Mouse (Mus musculus) intestine, embryonic 15.5 days (tissue): Measurements from ENCODE around the gene Usp54. TPM values are rescaled to one million over a fixed set of nuclear protein-coding genes. Genes with fewer than 3 reads are reported as not detected.

ENCODE experiments used
- ATAC-seq: fragments of 200-750 bp; cut with Nextera tagmentation; 2 replicates; pipeline ENCODE4 v1.8.0; 2017; ENCODE audit warnings: moderate TSS enrichment, moderate library complexity
- H3K27ac ChIP-seq: fragments of 300-500 bp; sonication (generic); 2 replicates; pipeline ENCODE4 v1.5.1; 2015; ENCODE audit warnings: mild to moderate bottlenecking, inconsistent platforms
- H3K27me3 ChIP-seq: fragments of 300-500 bp; sonication (generic); replicated peaks from 2 replicates; pipeline ENCODE4 v1.6.1; 2015; ENCODE audit warnings: inconsistent platforms
- H3K36me3 ChIP-seq: fragments of 300-500 bp; sonication (generic); 2 replicates; pipeline ENCODE4 v1.6.1; 2015; ENCODE audit warnings: inconsistent platforms
- H3K4me1 ChIP-seq: fragments of 300-500 bp; sonication (generic); replicated peaks from 2 replicates; pipeline ENCODE4 v1.6.1; 2015; ENCODE audit warnings: inconsistent platforms
- H3K4me2 ChIP-seq: fragments of 300-500 bp; sonication (generic); replicated peaks from 2 replicates; pipeline ENCODE4 v1.6.1; 2015; ENCODE audit warnings: mild to moderate bottlenecking, inconsistent platforms
- H3K4me3 ChIP-seq: fragments of 300-500 bp; sonication (generic); replicated peaks from 2 replicates; pipeline ENCODE4 v1.5.1; 2015; ENCODE audit warnings: inconsistent platforms
- H3K9ac ChIP-seq: fragments of 300-500 bp; sonication (generic); 2 replicates; pipeline ENCODE4 v1.6.1; 2015; ENCODE audit warnings: inconsistent platforms
- H3K9me3 ChIP-seq: fragments of 300-500 bp; sonication (generic); 2 replicates; pipeline ENCODE4 v1.6.1; 2016; ENCODE audit warnings: inconsistent platforms
- WGBS: fragments of 180-500 bp; shearing (Covaris S2); methylation state at CpG from one replicate; pipeline ENCODE4 v1.1.7; 2015; 5-methylcytosine and 5-hydroxymethylcytosine counted together
- polyA plus RNA-seq: library from polyadenylated mRNA; unstranded; fragments of >200 nt; fragmentation: Nextera tagmentation; extraction: Ambion mirVana; gene quantifications from 2 replicates; pipeline ENCODE4 v1.2.1, GENCODE M21; 2015

Gene Usp54
- 3.8 and 4.4 TPM in 2 replicates for polyA plus RNA-seq

- H3K27me3 ChIP-seq = no peaks in the 10 kb centered on the region
- peak within 1 kb of the TSS; percentile 85 for H3K9ac ChIP-seq
- peak within 1 kb of the TSS; percentile 87 for H3K4me2 ChIP-seq
- 0% methylated on average over 73 of the region's 73 CpGs for WGBS
- peak within 1 kb of the TSS; percentile 78 for H3K4me3 ChIP-seq
- no peaks in the 10 kb centered on the region for H3K9me3 ChIP-seq
- peak; percentile 98 for ATAC-seq
- 0 out of 2 replicates have a peak, but pooled peaks cover 2% of the 10 kb centered on the region for H3K4me1 ChIP-seq
- peak within 1 kb of the TSS; percentile 95 for H3K27ac ChIP-seq
- H3K36me3 ChIP-seq = no peaks in the 10 kb centered on the region
Observed at GRCm38 (mm10) chr14:20640644-20641437, at the start of gene Usp54. Gene Usp54 (minus strand): TSS chr14:20641063.

- Histone ChIP-seq H3K36me3 (peaks cover 75% of the 10 kb centered on the region), H3K4me3 (no peak overlapping the region), H3K27ac (no peak overlapping the region), H3K27me3 (no peaks in the 10 kb centered on the region), H3K4me2 (no peak overlapping the region), H3K4me1 (peaks cover 5% of the 10 kb centered on the region; the same call in 1 of the 2 replicates), H3K9ac (no peak overlapping the region), H3K9me3 (no peaks in the 10 kb centered on the region)
- WGBS = 82% methylated on average over 2 of the region's 2 CpGs
- ATAC-seq = no peak
Observed at GRCm38 (mm10) chr14:20689009-20689408, 48.1 kb upstream of the Usp54 start.

- no peak for ATAC-seq
- Histone ChIP-seq H3K27ac (no peak overlapping the region), H3K4me3 (no peak overlapping the region), H3K27me3 (no peaks in the 10 kb centered on the region), H3K4me2 (no peak overlapping the region), H3K36me3 (peaks cover 76% of the 10 kb centered on the region), H3K9ac (no peak overlapping the region), H3K4me1 (no peaks in the 10 kb centered on the region), H3K9me3 (no peaks in the 10 kb centered on the region)
- 94% methylated on average over 3 of the region's 3 CpGs for WGBS
Observed at GRCm38 (mm10) chr14:20686576-20686975, 45.7 kb upstream of the Usp54 start.

- ATAC-seq = peak; percentile 25; the same call in 1 of the 2 replicates
- WGBS = 61% methylated on average over 3 of the region's 3 CpGs
- H3K4me2 ChIP-seq = no peak overlapping the region
Observed at GRCm38 (mm10) chr14:20682498-20682897, 41.6 kb upstream of the Usp54 start.

GRCm38 (mm10) chr14:20681742-20682141, 40.9 kb upstream of the Usp54 start:
- Histone ChIP-seq H3K27me3 (no peaks in the 10 kb centered on the region), H3K36me3 (peaks cover 69% of the 10 kb centered on the region), H3K4me2 (no peak overlapping the region), H3K27ac (no peak overlapping the region), H3K4me3 (no peak overlapping the region), H3K9ac (no peak overlapping the region), H3K4me1 (no peaks in the 10 kb centered on the region), H3K9me3 (no peaks in the 10 kb centered on the region)
- WGBS = 92% methylated on average over 2 of the region's 2 CpGs
- ATAC-seq = no peak

More at GRCm38 (mm10) chr14:20682498-20682897, 41.6 kb upstream of the Usp54 start:
- Histone ChIP-seq H3K36me3 (peaks cover 68% of the 10 kb centered on the region), H3K9ac (no peak overlapping the region), H3K4me3 (no peak overlapping the region), H3K9me3 (no peaks in the 10 kb centered on the region), H3K27me3 (no peaks in the 10 kb centered on the region), H3K27ac (no peak overlapping the region), H3K4me1 (no peaks in the 10 kb centered on the region)

- H3K4me3 ChIP-seq = no peak overlapping the region
- 0 out of 2 replicates have a peak, but pooled peaks cover 8% of the 10 kb centered on the region for H3K4me1 ChIP-seq
- no peak overlapping the region for H3K9ac ChIP-seq
- no peaks in the 10 kb centered on the region for H3K27me3 ChIP-seq
- peaks cover 41% of the 10 kb centered on the region for H3K36me3 ChIP-seq
- H3K9me3 ChIP-seq = no peaks in the 10 kb centered on the region
- H3K27ac ChIP-seq = no peak overlapping the region
- H3K4me2 ChIP-seq = no peak overlapping the region
- no peak for ATAC-seq
- WGBS = 93% methylated on average over 4 of the region's 4 CpGs
Observed at GRCm38 (mm10) chr14:20677906-20678305, 37.0 kb upstream of the Usp54 start.

- ATAC-seq = peak; percentile 97
- H3K4me3 ChIP-seq = peak within 1 kb of the TSS; percentile 80
- H3K9me3 ChIP-seq = no peaks in the 10 kb centered on the region
- H3K27me3 ChIP-seq = no peaks in the 10 kb centered on the region
- H3K9ac ChIP-seq = peak within 1 kb of the TSS; percentile 82
- H3K36me3 ChIP-seq = peaks cover 17% of the 10 kb centered on the region
- H3K27ac ChIP-seq = peak within 1 kb of the TSS; percentile 97
- 0 out of 2 replicates have a peak, but pooled peaks cover 8% of the 10 kb centered on the region for H3K4me1 ChIP-seq
- H3K4me2 ChIP-seq = peak within 1 kb of the TSS; percentile 73
- WGBS = under 1% methylated on average over 43 of the region's 43 CpGs
Observed at GRCm38 (mm10) chr14:20674064-20674833, 33.4 kb upstream of the Usp54 start, which contains the start of gene Sec24c. Gene Sec24c (plus strand): TSS chr14:20674308.

- Histone ChIP-seq H3K4me2 (peak overlapping the region; percentile 60), H3K4me1 (0 out of 2 replicates have a peak, but pooled peaks cover 8% of the 10 kb centered on the region), H3K27ac (peak overlapping the region; percentile 97), H3K9me3 (no peaks in the 10 kb centered on the region), H3K36me3 (peaks cover 12% of the 10 kb centered on the region), H3K9ac (no peak overlapping the region), H3K4me3 (peak overlapping the region; percentile 80), H3K27me3 (no peaks in the 10 kb centered on the region)
- WGBS = 9% methylated on average over 13 of the region's 13 CpGs
- ATAC-seq = peak; percentile 83
Observed at GRCm38 (mm10) chr14:20673735-20674063, 32.8 kb upstream of the Usp54 start.

GRCm38 (mm10) chr14:20672990-20673389, 32.1 kb upstream of the Usp54 start:
- Histone ChIP-seq H3K27ac (no peak overlapping the region), H3K27me3 (no peaks in the 10 kb centered on the region), H3K4me3 (no peak overlapping the region), H3K4me2 (no peak overlapping the region), H3K9me3 (no peaks in the 10 kb centered on the region), H3K4me1 (0 out of 2 replicates have a peak, but pooled peaks cover 10% of the 10 kb centered on the region), H3K36me3 (peaks cover 10% of the 10 kb centered on the region), H3K9ac (no peak overlapping the region)
- ATAC-seq = no peak
- 89% methylated on average over 2 of the region's 2 CpGs for WGBS

- H3K9ac ChIP-seq = no peak within 1 kb of the TSS
- peak; percentile 48 for ATAC-seq
- 75% methylated on average over 8 of the region's 8 CpGs for WGBS
- no peaks in the 10 kb centered on the region for H3K36me3 ChIP-seq
- no peaks in the 10 kb centered on the region for H3K27me3 ChIP-seq
- H3K27ac ChIP-seq = no peak within 1 kb of the TSS
- H3K4me1 ChIP-seq = 0 out of 2 replicates have a peak, but pooled peaks cover 2% of the 10 kb centered on the region
- no peak within 1 kb of the TSS for H3K4me2 ChIP-seq
- no peaks in the 10 kb centered on the region for H3K9me3 ChIP-seq
- H3K4me3 ChIP-seq = no peak within 1 kb of the TSS
Observed at GRCm38 (mm10) chr14:20668154-20668810, 27.4 kb upstream of the Usp54 start, which contains the start of gene Synpo2l. Gene Synpo2l (minus strand): TSS chr14:20668354.

- 62% methylated on average over 1 of the region's 1 CpGs for WGBS
- no peak overlapping the region for H3K27ac ChIP-seq
- no peaks in the 10 kb centered on the region for H3K9me3 ChIP-seq
- ATAC-seq = no peak
- peaks cover 3% of the 10 kb centered on the region; the same call in 1 of the 2 replicates for H3K4me1 ChIP-seq
- H3K4me2 ChIP-seq = no peak overlapping the region
- no peaks in the 10 kb centered on the region for H3K36me3 ChIP-seq
- no peak overlapping the region for H3K9ac ChIP-seq
- no peaks in the 10 kb centered on the region for H3K27me3 ChIP-seq
- no peak overlapping the region for H3K4me3 ChIP-seq
Observed at GRCm38 (mm10) chr14:20667469-20667868, 26.6 kb upstream of the Usp54 start.

GRCm38 (mm10) chr14:20664436-20664835, 23.6 kb upstream of the Usp54 start:
- H3K27me3 ChIP-seq = no peaks in the 10 kb centered on the region
- no peak overlapping the region for H3K9ac ChIP-seq
- peaks cover 19% of the 10 kb centered on the region; the same call in 1 of the 2 replicates for H3K4me1 ChIP-seq
- H3K4me2 ChIP-seq = no peak overlapping the region
- no peaks in the 10 kb centered on the region for H3K9me3 ChIP-seq
- WGBS = 58% methylated on average over 3 of the region's 3 CpGs
- no peak for ATAC-seq
- no peak overlapping the region for H3K4me3 ChIP-seq
- H3K27ac ChIP-seq = no peak overlapping the region
- H3K36me3 ChIP-seq = no peaks in the 10 kb centered on the region
